Mouse (Mus musculus) embryonic facial prominence, embryonic 14.5 days (tissue): Measurements from ENCODE around the gene Ramp2. TPM values are rescaled to one million over a fixed set of nuclear protein-coding genes. Genes with fewer than 3 reads are reported as not detected.
A peak's percentile ranks its signal among the peaks of the same experiment; 100 is the strongest.

ENCODE experiments used
- ATAC-seq: fragments of 200-750 bp; cut with Nextera tagmentation; 2 replicates; pipeline ENCODE4 v1.8.0; 2017; ENCODE audit warnings: low read depth, moderate number of reproducible peaks, moderate TSS enrichment
- DNase-seq: peaks from one replicate; pipeline ENCODE4 v3.0.0-alpha.2; 2015; ENCODE audit warnings: low spot score
- H3K27ac ChIP-seq: fragments of 300-500 bp; sonication (generic); replicated peaks from 2 replicates; pipeline ENCODE4 v1.5.1; 2014; ENCODE audit warnings: low read depth, mild to moderate bottlenecking, low read length, moderate library complexity
- H3K27me3 ChIP-seq: fragments of 300-500 bp; sonication (generic); replicated peaks from 2 replicates; pipeline ENCODE4 v1.6.1; 2014; ENCODE audit warnings: low read length; ENCODE audit not compliant: control insufficient read depth, insufficient read depth
- H3K36me3 ChIP-seq: fragments of 300-500 bp; sonication (generic); 2 replicates; pipeline ENCODE4 v1.6.1; 2014; ENCODE audit warnings: low read length, mixed read lengths; ENCODE audit not compliant: control insufficient read depth, insufficient read depth
- H3K4me1 ChIP-seq: fragments of 300-500 bp; sonication (generic); 2 replicates; pipeline ENCODE4 v1.6.1; 2014; ENCODE audit warnings: antibody characterized with exemption, low read length; ENCODE audit not compliant: control insufficient read depth, insufficient read depth
- H3K4me2 ChIP-seq: fragments of 300-500 bp; sonication (generic); 2 replicates; pipeline ENCODE4 v1.6.1; 2014; ENCODE audit warnings: low read depth, mild to moderate bottlenecking, low read length, moderate library complexity, mixed read lengths
- H3K4me3 ChIP-seq: fragments of 300-500 bp; sonication (generic); 2 replicates; pipeline ENCODE4 v1.5.1; 2014; ENCODE audit warnings: low read depth, mild to moderate bottlenecking, low read length
- H3K9ac ChIP-seq: fragments of 300-500 bp; sonication (generic); 2 replicates; pipeline ENCODE4 v1.6.1; 2014; ENCODE audit warnings: low read depth, mild to moderate bottlenecking, low read length, moderate library complexity, mixed read lengths
- H3K9me3 ChIP-seq: fragments of 300-500 bp; sonication (generic); 2 replicates; pipeline ENCODE4 v1.6.1; 2016; ENCODE audit warnings: low read length; ENCODE audit not compliant: control insufficient read depth
- WGBS: fragments of 180-500 bp; shearing (Covaris S2); extraction: QIAGEN DNeasy Blood & Tissue Kit; methylation state at CpG from one replicate; pipeline ENCODE4 v1.1.7; 2014; 5-methylcytosine and 5-hydroxymethylcytosine counted together
- polyA plus RNA-seq: library from polyadenylated mRNA; unstranded; fragments of >200 nt; fragmentation: Nextera tagmentation; extraction: Ambion mirVana; gene quantifications from 2 replicates; pipeline ENCODE4 v1.2.1, GENCODE M21; 2014

Gene Ramp2
- polyA plus RNA-seq, 1 experiment from 2014 or later = 154 TPM

DNA sequence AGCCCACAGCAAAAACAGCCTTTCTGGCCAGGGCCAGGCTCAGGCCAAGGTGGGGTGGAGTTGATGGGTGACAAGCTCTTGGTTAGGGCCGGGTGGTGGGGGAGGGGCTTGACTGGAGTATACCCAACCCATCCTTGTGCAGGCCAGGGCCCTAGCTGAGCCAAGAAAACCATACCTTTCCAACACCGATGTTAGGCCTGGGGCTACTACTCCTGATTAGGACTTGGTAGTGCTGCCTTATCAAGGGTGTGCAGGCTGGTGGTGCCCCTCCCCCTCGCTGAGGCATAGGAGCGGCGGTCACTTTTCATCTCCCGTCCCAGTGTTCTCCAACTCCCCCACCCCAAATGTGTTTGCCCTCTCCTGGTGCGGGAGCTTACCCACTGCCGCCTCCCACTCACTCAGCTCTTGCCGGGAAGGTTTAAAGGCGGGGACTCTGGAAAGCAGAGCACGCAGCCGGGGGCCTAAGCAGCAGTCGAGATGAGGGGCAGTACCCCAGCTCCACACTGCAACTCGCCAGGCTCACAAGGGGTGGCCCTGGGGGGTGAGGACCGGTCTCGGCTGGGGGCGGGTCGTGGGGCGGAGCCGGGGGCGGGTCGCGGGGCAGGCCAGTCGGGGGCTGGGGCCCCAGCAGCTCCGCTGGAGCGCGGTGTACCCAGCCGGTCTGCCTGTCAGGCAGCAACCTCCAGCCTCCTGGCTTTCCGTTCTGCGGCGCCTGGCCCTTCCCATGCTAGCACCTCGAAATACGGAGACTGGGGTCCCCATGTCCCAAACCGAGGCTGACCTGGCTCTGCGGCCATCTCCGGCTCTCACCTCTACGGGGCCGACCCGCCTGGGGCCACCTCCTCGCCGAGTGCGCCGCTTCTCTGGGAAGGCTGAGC lies 14.4 kb downstream of the Ramp2 start, which contains the start of gene Wnk4:
Wnk4 (plus strand) TSS at position 620 of the 878 bp plus-strand sequence.
- peak within 1 kb of the TSS; percentile 61 for H3K4me3 ChIP-seq
- 0 out of 2 replicates have a peak, but pooled peaks cover 14% of the 10 kb centered on the region for H3K36me3 ChIP-seq
- peak; percentile 89 for DNase-seq
- H3K4me1 ChIP-seq = peaks cover 37% of the 10 kb centered on the region
- H3K9ac ChIP-seq = peak within 1 kb of the TSS; percentile 70
- ATAC-seq = peak; percentile 89
- H3K27ac ChIP-seq = peak within 1 kb of the TSS; percentile 70
- peaks cover 38% of the 10 kb centered on the region for H3K27me3 ChIP-seq
- no peaks in the 10 kb centered on the region for H3K9me3 ChIP-seq
- under 1% methylated on average over 20 of the region's 43 CpGs for WGBS
- peak within 1 kb of the TSS; percentile 95 for H3K4me2 ChIP-seq

DNA sequence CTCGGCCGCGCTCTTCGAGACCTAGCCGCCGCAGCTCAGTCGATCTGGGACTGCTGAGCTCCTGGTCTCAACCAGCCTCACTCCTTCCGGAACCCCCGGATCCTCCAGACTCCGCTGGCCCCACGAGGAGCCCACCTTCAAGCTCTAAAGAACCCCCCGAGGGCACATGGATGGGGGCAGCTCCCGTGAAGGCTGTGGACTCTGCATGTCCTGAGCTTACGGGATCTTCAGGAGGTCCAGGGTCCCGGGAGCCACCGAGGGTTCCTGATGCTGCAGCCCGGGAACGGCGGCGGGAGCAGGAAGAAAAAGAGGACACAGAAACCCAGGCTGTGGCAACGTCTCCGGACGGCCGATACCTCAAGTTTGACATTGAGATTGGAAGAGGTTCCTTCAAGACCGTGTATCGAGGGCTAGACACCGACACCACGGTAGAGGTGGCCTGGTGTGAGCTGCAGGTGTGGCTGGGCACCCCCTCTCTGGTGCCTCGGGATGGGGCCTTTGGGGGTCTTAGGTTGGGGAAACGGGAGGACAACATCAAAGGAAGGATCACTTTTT lies 15.1 kb downstream of the Ramp2 start:
- WGBS = under 1% methylated on average over 22 of the region's 30 CpGs
- Histone ChIP-seq H3K9me3 (no peaks in the 10 kb centered on the region), H3K27me3 (peaks cover 43% of the 10 kb centered on the region), H3K36me3 (0 out of 2 replicates have a peak, but pooled peaks cover 12% of the 10 kb centered on the region), H3K27ac (peak overlapping the region; percentile 70), H3K4me2 (peak overlapping the region; percentile 95), H3K4me3 (peak overlapping the region; percentile 61), H3K9ac (peak overlapping the region; percentile 70), H3K4me1 (peaks cover 38% of the 10 kb centered on the region)
- ATAC-seq = peak; percentile 52; the same call in 1 of the 2 replicates
- no peak for DNase-seq

DNA sequence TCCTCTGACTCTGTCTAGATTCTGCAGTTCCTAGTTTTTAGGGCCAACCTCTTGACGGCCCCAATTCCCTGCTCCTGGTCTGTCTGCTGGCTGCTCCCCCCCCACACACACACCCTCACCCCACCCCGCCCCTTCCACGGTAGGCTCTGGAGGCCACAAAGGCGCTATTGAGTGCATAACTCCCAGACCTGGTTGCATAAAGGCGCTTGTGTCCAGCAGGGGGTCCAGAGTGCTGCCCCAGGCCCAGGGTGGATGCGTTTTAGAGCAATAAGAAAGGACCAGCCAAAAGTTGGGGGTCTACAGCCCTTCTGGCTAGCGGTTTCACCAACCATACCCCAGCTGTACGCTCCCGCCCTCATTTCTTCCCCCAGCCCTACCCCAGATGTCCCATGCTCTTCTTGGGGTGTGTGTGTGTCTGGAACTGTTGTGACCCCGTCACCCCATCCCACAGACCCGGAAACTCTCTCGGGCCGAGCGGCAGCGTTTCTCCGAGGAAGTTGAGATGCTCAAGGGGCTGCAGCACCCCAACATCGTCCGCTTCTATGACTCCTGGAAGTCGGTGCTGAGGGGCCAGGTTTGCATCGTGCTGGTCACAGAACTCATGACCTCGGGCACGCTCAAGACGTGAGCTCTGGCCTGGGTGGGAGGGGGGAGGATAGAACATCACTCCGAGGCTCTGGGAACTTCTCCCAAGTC lies 16.6 kb downstream of the Ramp2 start:
- ATAC-seq (no peak), DNase-seq (no peak)
- H3K9ac ChIP-seq = peak overlapping the region; percentile 45; the same call in 1 of the 2 replicates
- peaks cover 38% of the 10 kb centered on the region for H3K4me1 ChIP-seq
- H3K4me3 ChIP-seq = peak overlapping the region; percentile 61
- H3K9me3 ChIP-seq = no peaks in the 10 kb centered on the region
- H3K27ac ChIP-seq = no peak overlapping the region
- H3K36me3 ChIP-seq = 0 out of 2 replicates have a peak, but pooled peaks cover 5% of the 10 kb centered on the region
- peaks cover 45% of the 10 kb centered on the region for H3K27me3 ChIP-seq
- WGBS = 4% methylated on average over 24 of the region's 24 CpGs
- peak overlapping the region; percentile 95 for H3K4me2 ChIP-seq

DNA sequence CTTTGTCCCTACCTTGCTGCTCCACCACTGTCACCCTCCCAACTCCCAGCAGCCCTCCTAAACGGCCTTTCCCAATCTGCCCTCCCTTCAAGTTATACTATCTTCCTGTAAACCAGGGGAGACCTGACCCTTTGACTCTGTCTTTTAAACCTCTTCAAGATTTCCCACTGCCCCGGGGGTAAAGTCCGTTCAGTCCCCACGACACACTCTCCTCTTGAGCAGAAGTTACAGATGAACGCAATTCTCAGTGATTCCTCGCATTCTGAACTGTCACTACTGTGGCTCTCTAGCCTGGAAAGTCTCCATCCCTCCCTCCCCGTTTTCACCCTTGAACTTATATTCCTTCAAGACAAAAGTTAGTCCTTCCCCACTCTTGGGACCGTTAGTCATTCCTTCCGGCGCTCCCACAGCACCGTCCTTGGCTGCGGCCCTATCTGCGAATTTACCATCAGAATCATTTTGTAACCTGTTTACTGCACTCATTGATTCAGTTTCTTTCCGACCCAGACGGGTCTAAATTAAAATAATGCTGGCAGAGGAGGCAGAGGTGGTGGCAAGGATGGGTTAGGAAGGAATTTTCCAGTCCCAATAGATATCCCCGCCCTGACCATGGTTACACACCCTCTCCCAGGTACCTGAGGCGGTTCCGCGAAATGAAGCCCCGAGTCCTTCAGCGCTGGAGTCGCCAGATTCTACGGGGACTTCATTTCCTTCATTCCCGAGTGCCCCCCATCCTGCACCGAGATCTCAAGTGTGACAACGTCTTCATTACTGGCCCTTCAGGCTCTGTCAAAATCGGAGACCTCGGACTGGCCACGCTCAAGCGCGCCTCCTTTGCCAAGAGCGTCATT lies 17.5 kb downstream of the Ramp2 start:
- no peaks in the 10 kb centered on the region for H3K9me3 ChIP-seq
- H3K27ac ChIP-seq = no peak overlapping the region
- peaks cover 38% of the 10 kb centered on the region for H3K4me1 ChIP-seq
- peak overlapping the region; percentile 95 for H3K4me2 ChIP-seq
- H3K36me3 ChIP-seq = no peaks in the 10 kb centered on the region
- ATAC-seq (no peak), DNase-seq (no peak)
- H3K4me3 ChIP-seq = peak overlapping the region; percentile 61
- H3K27me3 ChIP-seq = peaks cover 45% of the 10 kb centered on the region
- WGBS = 9% methylated on average over 32 of the region's 32 CpGs
- no peak overlapping the region for H3K9ac ChIP-seq

- Histone ChIP-seq H3K9me3 (no peaks in the 10 kb centered on the region), H3K4me2 (no peak overlapping the region), H3K4me3 (0 out of 2 replicates have a peak overlapping the region, but pooled peaks have one; percentile 1), H3K9ac (no peak overlapping the region), H3K4me1 (peaks cover 38% of the 10 kb centered on the region), H3K27ac (no peak overlapping the region), H3K36me3 (no peaks in the 10 kb centered on the region), H3K27me3 (peaks cover 45% of the 10 kb centered on the region)
- WGBS = 15% methylated on average over 3 of the region's 3 CpGs
- ATAC-seq = no peak
- DNase-seq = no peak
Measured at GRCm38 (mm10) chr11:101263989-101264280, 18.1 kb downstream of the Ramp2 start.

DNA sequence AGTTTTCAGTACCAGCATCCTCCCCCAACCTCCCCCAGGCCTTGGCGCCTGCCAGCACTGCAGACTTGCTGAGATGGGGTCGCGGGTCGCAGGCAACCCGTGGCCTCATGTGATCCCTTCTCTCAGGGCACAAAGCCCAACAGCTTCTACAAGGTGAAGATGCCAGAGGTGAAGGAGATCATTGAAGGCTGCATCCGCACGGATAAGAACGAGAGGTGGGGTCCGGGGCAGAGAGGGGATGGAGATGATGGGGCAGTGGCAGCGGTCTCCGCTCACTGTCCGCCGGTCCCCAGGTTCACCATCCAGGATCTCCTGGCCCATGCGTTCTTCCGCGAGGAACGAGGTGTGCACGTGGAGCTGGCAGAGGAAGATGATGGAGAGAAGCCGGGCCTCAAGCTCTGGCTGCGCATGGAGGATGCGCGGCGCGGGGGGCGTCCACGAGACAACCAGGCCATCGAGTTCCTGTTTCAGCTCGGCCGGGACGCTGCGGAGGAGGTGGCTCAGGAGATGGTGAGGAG lies 19.2 kb downstream of the Ramp2 start:
- Histone ChIP-seq H3K4me3 (peak overlapping the region; percentile 38), H3K9me3 (no peaks in the 10 kb centered on the region), H3K4me1 (peaks cover 28% of the 10 kb centered on the region), H3K4me2 (peak overlapping the region; percentile 63), H3K9ac (peak overlapping the region; percentile 51), H3K36me3 (no peaks in the 10 kb centered on the region), H3K27me3 (peaks cover 52% of the 10 kb centered on the region), H3K27ac (no peak overlapping the region)
- ATAC-seq (no peak), DNase-seq (no peak)
- 7% methylated on average over 17 of the region's 31 CpGs for WGBS

DNA sequence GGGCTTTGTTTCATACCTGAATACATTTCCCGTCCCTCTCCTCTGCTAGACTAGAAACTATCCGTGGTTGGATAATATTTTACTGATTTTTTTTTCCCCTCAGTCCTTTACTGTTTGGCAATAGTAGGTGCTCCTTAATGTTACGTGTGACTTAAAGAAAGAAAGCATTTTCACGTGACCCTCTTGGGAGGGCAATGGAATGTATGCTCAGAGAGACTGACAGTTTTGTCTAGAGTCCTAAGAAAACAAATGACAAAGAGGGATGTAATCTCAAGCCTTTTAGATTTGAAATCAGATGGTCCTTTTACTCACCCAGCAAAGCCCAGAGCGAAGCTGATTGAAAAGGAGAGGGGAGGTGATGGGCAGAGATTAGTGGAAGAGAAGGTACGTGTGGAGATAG lies 20.1 kb downstream of the Ramp2 start:
- WGBS = 22% methylated on average over 6 of the region's 6 CpGs
- no peak for DNase-seq
- peak overlapping the region; percentile 63 for H3K4me2 ChIP-seq
- ATAC-seq = no peak
- 0 out of 2 replicates have a peak overlapping the region, but pooled peaks have one; percentile 51 for H3K9ac ChIP-seq
- peaks cover 53% of the 10 kb centered on the region for H3K27me3 ChIP-seq
- no peak overlapping the region for H3K27ac ChIP-seq
- no peaks in the 10 kb centered on the region for H3K36me3 ChIP-seq
- H3K4me3 ChIP-seq = peak overlapping the region; percentile 38; the same call in 1 of the 2 replicates
- H3K9me3 ChIP-seq = no peaks in the 10 kb centered on the region
- peaks cover 24% of the 10 kb centered on the region for H3K4me1 ChIP-seq
